ENCODE assay signal across 24 mouse cellular contexts in genomic region chr8:124970312-124970933, GRCm38 (mm10). TPM values are rescaled to one million over a fixed set of nuclear protein-coding genes. Genes with fewer than 3 reads are reported as not detected.
DNase-seq lines count a peak whose midpoint lies in the region; ATAC-seq and TF ChIP-seq lines count a peak whose summit lies in the region.
"Had no signal": no experiment of that assay in that cellular context is flagged by ENCODE, and none has a peak within 500 bp of the region (broad histone marks: within the 10 kb centered on the region; RNA-seq: fewer than 3 reads in every experiment).

No protein-coding gene starts in this region.

- no peak for TF ChIP-seq CTCF in thymus, adult 2 months (IDR thresholded peaks at IDR 0.05; ENCODE audit: borderline replicate concordance, control insufficient read depth, extremely low read depth, insufficient read depth, low read length, poor library complexity)

- no peaks in the 10 kb centered on the region for H3K27me3 ChIP-seq in limb, embryonic 14.5 days (ENCODE audit: control insufficient read depth, insufficient read depth, low read length)
- no peaks in the 10 kb centered on the region for H3K27me3 ChIP-seq in limb, embryonic 10.5 days (ENCODE audit: low read depth, poor library complexity, severe bottlenecking)
- no peaks in the 10 kb centered on the region for H3K27me3 ChIP-seq in thymus, adult 2 months (ENCODE audit: control insufficient read depth, insufficient read depth, low read length)
- H3K27me3 ChIP-seq: embryonic facial prominence, embryonic 13.5 days; forebrain, embryonic 13.5 days; heart, embryonic 13.5 days; hindbrain, embryonic 12.5 days had no signal

- WGBS in limb, embryonic 14.5 days, result 43% methylated on average over 6 of the region's 6 CpGs
- WGBS in limb, embryonic 10.5 days, result 74% methylated on average over 6 of the region's 6 CpGs
- WGBS in thymus, adult 2 months, result 22% methylated on average over 6 of the region's 6 CpGs

- H3K9me3 ChIP-seq in limb, embryonic 14.5 days (ENCODE audit: control insufficient read depth, low read length), result no peaks in the 10 kb centered on the region
- H3K9me3 ChIP-seq in limb, embryonic 10.5 days (replicated peaks), result no peaks in the 10 kb centered on the region
- H3K9me3 ChIP-seq: hindbrain, embryonic 12.5 days had no signal

- H3K36me3 ChIP-seq in limb, embryonic 14.5 days (ENCODE audit: control insufficient read depth, insufficient read depth, low read length), result no peaks in the 10 kb centered on the region
- H3K36me3 ChIP-seq in limb, embryonic 10.5 days, result no peaks in the 10 kb centered on the region
- H3K36me3 ChIP-seq in thymus, adult 2 months (ENCODE audit: control insufficient read depth, insufficient read depth, low read length), result no peaks in the 10 kb centered on the region
- H3K36me3 ChIP-seq: embryonic facial prominence, embryonic 13.5 days; heart, embryonic 13.5 days; hindbrain, embryonic 12.5 days had no signal

- no peak overlapping the region for H3K27ac ChIP-seq in limb, embryonic 14.5 days (replicated peaks; ENCODE audit: low read depth, low read length)
- no peak overlapping the region for H3K27ac ChIP-seq in limb, embryonic 10.5 days
- H3K27ac ChIP-seq in thymus, adult 2 months (ENCODE audit: control insufficient read depth, insufficient read depth, low read length), result peak overlapping the region; percentile 85
- H3K27ac ChIP-seq: embryonic facial prominence, embryonic 13.5 days; forebrain, embryonic 13.5 days; gastrocnemius, adult 2 months; heart, embryonic 13.5 days; hindbrain, embryonic 12.5 days had no signal

- ATAC-seq in limb, embryonic 14.5 days (ENCODE audit: low FRiP score, low read depth), result peak; percentile 41; the same call in 1 of the 2 replicates
- ATAC-seq: CD4-positive, CD25-positive, alpha-beta regulatory T cell, adult 4 months; forebrain, embryonic 13.5 days; forebrain, postnatal 0 days; hindbrain, embryonic 16.5 days; inflammation-experienced regulatory T-cells, adult 6 months had no signal

- no peak overlapping the region for H3K4me3 ChIP-seq in limb, embryonic 14.5 days (replicated peaks; ENCODE audit: low read length)
- H3K4me3 ChIP-seq in limb, embryonic 10.5 days, result no peak overlapping the region
- H3K4me3 ChIP-seq in thymus, adult 2 months (ENCODE audit: control insufficient read depth, insufficient read depth, low read length), result no peak overlapping the region
- H3K4me3 ChIP-seq: embryonic facial prominence, embryonic 13.5 days; forebrain, embryonic 13.5 days; gastrocnemius, adult 2 months; heart, embryonic 13.5 days; hindbrain, embryonic 12.5 days had no signal

- H3K9ac ChIP-seq in limb, embryonic 14.5 days (ENCODE audit: low read depth, low read length, severe bottlenecking), result no peak overlapping the region
- H3K9ac ChIP-seq: embryonic facial prominence, embryonic 13.5 days; forebrain, embryonic 13.5 days; forebrain, postnatal 0 days; heart, embryonic 13.5 days; hindbrain, embryonic 12.5 days had no signal

- H3K4me1 ChIP-seq in limb, embryonic 14.5 days (ENCODE audit: control insufficient read depth, insufficient read depth, low read length), result no peaks in the 10 kb centered on the region
- H3K4me1 ChIP-seq in limb, embryonic 10.5 days, result peaks cover 12% of the 10 kb centered on the region
- H3K4me1 ChIP-seq in thymus, adult 2 months (replicated peaks; ENCODE audit: control insufficient read depth, insufficient read depth, low read length), result peaks cover 33% of the 10 kb centered on the region
- H3K4me1 ChIP-seq: forebrain, embryonic 13.5 days; heart, embryonic 13.5 days; hindbrain, embryonic 12.5 days had no signal

- DNase-seq in adrenal gland, adult 2 months, result peak; percentile 25
- DNase-seq in adrenal gland, postnatal 25 days, result no peak
- peak; percentile 48 for DNase-seq in limb, embryonic 14.5 days (ENCODE audit: low spot score)
- DNase-seq in limb, embryonic 10.5 days (ENCODE audit: low spot score), result no peak
- DNase-seq in thymus, adult 2 months, result no peak
- DNase-seq in thymus, postnatal 25 days, result peak; percentile 31
- no peak for DNase-seq in right cerebral cortex, postnatal 36 days (ENCODE audit: low spot score in 2 of 2)
- no peak for DNase-seq in left cerebral cortex, adult 18-20 months (ENCODE audit: low spot score in 2 of 2)
- DNase-seq: adrenal gland, postnatal 10 days; B cell, adult 2 months; cerebellum, adult 18-20 months; cerebellum, postnatal 10 days; forebrain, postnatal 0 days; gastrocnemius, adult 2 months; gastrocnemius, postnatal 25 days; heart, postnatal 10 days; heart, postnatal 4 days had no signal

- no peak overlapping the region for H3K4me2 ChIP-seq in limb, embryonic 14.5 days (replicated peaks; ENCODE audit: low read depth, low read length, severe bottlenecking)
- H3K4me2 ChIP-seq: embryonic facial prominence, embryonic 13.5 days; forebrain, embryonic 13.5 days; heart, embryonic 13.5 days; hindbrain, embryonic 12.5 days had no signal

- no peak for TF ChIP-seq POLR2A in limb, embryonic 14.5 days (IDR thresholded peaks at IDR 0.05; ENCODE audit: borderline replicate concordance, extremely low read depth, insufficient read depth, insufficient read length)
- no peak for TF ChIP-seq POLR2A in thymus, adult 2 months (IDR thresholded peaks at IDR 0.05; ENCODE audit: control insufficient read depth, extremely low read depth, insufficient read depth, low read length, poor library complexity)

RNA-seq across cellular contexts. Expression of gene Egln1, which starts 21.3 kb away (rescaled TPM):
- 10 to 100 TPM; 56.1 to 68.0 TPM for total RNA-seq in adrenal gland, adult 2 months (2021)
- polyA plus RNA-seq in adrenal gland, adult 2 months (2012; rRNA removed), result 25.3 and 32.7 TPM in 2 replicates
- 57.5 and 57.6 TPM in 2 replicates for total RNA-seq in adrenal gland, postnatal 25 days (2021)
- polyA plus RNA-seq in limb, embryonic 14.5 days (2012; rRNA removed), result 39.8 and 41.3 TPM in 2 replicates
- 18.5 and 18.8 TPM in 2 replicates for polyA plus RNA-seq in limb, embryonic 14.5 days (2014; fragmentation: Nextera tagmentation; extraction: Ambion mirVana)
- 9.9 and 10.1 TPM in 2 replicates for polyA plus RNA-seq in limb, embryonic 10.5 days (2016; fragmentation: Nextera tagmentation; extraction: Ambion mirVana)
- 40.5 and 43.1 TPM in 2 replicates for polyA plus RNA-seq in thymus, adult 2 months (2012; rRNA removed)
- total RNA-seq in left cerebral cortex, adult 18-20 months (2021), result 10 to 100 TPM; 61.4 to 69.5 TPM

RNA-seq across cellular contexts. Expression of gene Tsnax, which starts 42.4 kb away (rescaled TPM):
- total RNA-seq in adrenal gland, adult 2 months (2021), result 10 to 100 TPM; 63.4 to 81.1 TPM
- 24.1 and 25.1 TPM in 2 replicates for polyA plus RNA-seq in adrenal gland, adult 2 months (2012; rRNA removed)
- total RNA-seq in adrenal gland, postnatal 25 days (2021), result 84.8 and 93.5 TPM in 2 replicates
- polyA plus RNA-seq in limb, embryonic 14.5 days (2012; rRNA removed), result 108 and 122 TPM in 2 replicates
- 137 and 146 TPM in 2 replicates for polyA plus RNA-seq in limb, embryonic 14.5 days (2014; fragmentation: Nextera tagmentation; extraction: Ambion mirVana)
- polyA plus RNA-seq in limb, embryonic 10.5 days (2016; fragmentation: Nextera tagmentation; extraction: Ambion mirVana), result 134 and 141 TPM in 2 replicates
- 54.9 and 60.1 TPM in 2 replicates for polyA plus RNA-seq in thymus, adult 2 months (2012; rRNA removed)
- total RNA-seq in left cerebral cortex, adult 18-20 months (2021), result 100 to 1,000 TPM; 181 to 182 TPM

Comparison
In these comparisons a context has a peak if more than half of its experiments do, and no peak if none do; other contexts are left out.
1. DNase-seq: peak in adrenal gland, adult 2 months (single experiment), limb, embryonic 14.5 days (single experiment) and thymus, postnatal 25 days (single experiment); none in adrenal gland, postnatal 25 days (single experiment), limb, embryonic 10.5 days (single experiment), thymus, adult 2 months (single experiment), right cerebral cortex, postnatal 36 days (0 of 2) and left cerebral cortex, adult 18-20 months (0 of 2).